Mouse (Mus musculus): Measurements from ENCODE around the gene Etnppl. TPM values are rescaled to one million over a fixed set of nuclear protein-coding genes. Genes with fewer than 3 reads are reported as not detected.

The Etnppl gene
- polyA plus RNA-seq, 1 experiment from 2014 or later = not detected

- H3K4me2 ChIP-seq (replicated peaks; ENCODE audit: low read depth, low read length) = no peak overlapping the region
- no peak overlapping the region for H3K9ac ChIP-seq (replicated peaks; ENCODE audit: low read depth, low read length)
- WGBS = 77% methylated on average over 8 of the region's 8 CpGs
- no peaks in the 10 kb centered on the region for H3K4me1 ChIP-seq (ENCODE audit: control insufficient read depth, insufficient read depth, low read length)
- H3K27me3 ChIP-seq (ENCODE audit: control insufficient read depth, insufficient read depth, low read length) = no peaks in the 10 kb centered on the region
- no peaks in the 10 kb centered on the region for H3K9me3 ChIP-seq (ENCODE audit: control insufficient read depth, low read depth, low read length)
- no peak for ATAC-seq (ENCODE audit: insufficient number of reproducible peaks, insufficient read depth, low FRiP score, low read depth)
- H3K27ac ChIP-seq (ENCODE audit: low read length) = no peak overlapping the region
- H3K4me3 ChIP-seq (ENCODE audit: low read depth, low read length) = no peak overlapping the region
- H3K36me3 ChIP-seq (ENCODE audit: control insufficient read depth, insufficient read depth, low read length) = no peaks in the 10 kb centered on the region
Measured at GRCm38 (mm10) chr3:130683836-130684235, 66.6 kb downstream of the Etnppl start.

GRCm38 (mm10) chr3:130684276-130685013 is 67.2 kb downstream of the Etnppl start:
- ATAC-seq (ENCODE audit: insufficient number of reproducible peaks, insufficient read depth, low FRiP score, low read depth) = no peak
- Histone ChIP-seq H3K4me3 (ENCODE audit: low read depth, low read length) (no peak overlapping the region), H3K27me3 (ENCODE audit: control insufficient read depth, insufficient read depth, low read length) (no peaks in the 10 kb centered on the region), H3K9ac (replicated peaks; ENCODE audit: low read depth, low read length) (no peak overlapping the region), H3K9me3 (ENCODE audit: control insufficient read depth, low read depth, low read length) (no peaks in the 10 kb centered on the region), H3K36me3 (ENCODE audit: control insufficient read depth, insufficient read depth, low read length) (no peaks in the 10 kb centered on the region), H3K27ac (ENCODE audit: low read length) (no peak overlapping the region), H3K4me2 (replicated peaks; ENCODE audit: low read depth, low read length) (no peak overlapping the region), H3K4me1 (ENCODE audit: control insufficient read depth, insufficient read depth, low read length) (no peaks in the 10 kb centered on the region)
- 82% methylated on average over 9 of the region's 9 CpGs for WGBS

GRCm38 (mm10) chr3:130685014-130685366 is 67.7 kb downstream of the Etnppl start:
- WGBS = 83% methylated on average over 8 of the region's 8 CpGs
- H3K4me2 ChIP-seq (replicated peaks; ENCODE audit: low read depth, low read length) = no peak overlapping the region
- no peak for ATAC-seq (ENCODE audit: insufficient number of reproducible peaks, insufficient read depth, low FRiP score, low read depth)
- no peak overlapping the region for H3K27ac ChIP-seq (ENCODE audit: low read length)
- no peaks in the 10 kb centered on the region for H3K27me3 ChIP-seq (ENCODE audit: control insufficient read depth, insufficient read depth, low read length)
- no peak overlapping the region for H3K4me3 ChIP-seq (ENCODE audit: low read depth, low read length)
- no peaks in the 10 kb centered on the region for H3K4me1 ChIP-seq (ENCODE audit: control insufficient read depth, insufficient read depth, low read length)
- no peaks in the 10 kb centered on the region for H3K36me3 ChIP-seq (ENCODE audit: control insufficient read depth, insufficient read depth, low read length)
- H3K9ac ChIP-seq (replicated peaks; ENCODE audit: low read depth, low read length) = no peak overlapping the region
- no peaks in the 10 kb centered on the region for H3K9me3 ChIP-seq (ENCODE audit: control insufficient read depth, low read depth, low read length)

- H3K4me1 ChIP-seq (ENCODE audit: control insufficient read depth, insufficient read depth, low read length) = peaks cover 9% of the 10 kb centered on the region; the same call in 1 of the 2 replicates
- no peak for ATAC-seq (ENCODE audit: insufficient number of reproducible peaks, insufficient read depth, low FRiP score, low read depth)
- H3K4me2 ChIP-seq (replicated peaks; ENCODE audit: low read depth, low read length) = no peak overlapping the region
- 100% methylated on average over 1 of the region's 1 CpGs for WGBS
- H3K9me3 ChIP-seq (ENCODE audit: control insufficient read depth, low read depth, low read length) = no peaks in the 10 kb centered on the region
- H3K4me3 ChIP-seq (ENCODE audit: low read depth, low read length) = no peak overlapping the region
- H3K36me3 ChIP-seq (ENCODE audit: control insufficient read depth, insufficient read depth, low read length) = no peaks in the 10 kb centered on the region
- H3K27ac ChIP-seq (ENCODE audit: low read length) = no peak overlapping the region
- no peaks in the 10 kb centered on the region for H3K27me3 ChIP-seq (ENCODE audit: control insufficient read depth, insufficient read depth, low read length)
- no peak overlapping the region for H3K9ac ChIP-seq (replicated peaks; ENCODE audit: low read depth, low read length)
Measured at GRCm38 (mm10) chr3:130687051-130687450, 69.8 kb downstream of the Etnppl start.

Other genes with a start within 250 kb of the Etnppl start
- gene Ostc, start 92.0 kb downstream of the Etnppl start, polyA plus RNA-seq (2014; fragmentation: Nextera tagmentation; extraction: Ambion mirVana) = 374 and 385 TPM in 2 replicates
- 1,021 and 1,133 TPM in 2 replicates for gene Rpl34, start 113.0 kb downstream of the Etnppl start, polyA plus RNA-seq (2014; fragmentation: Nextera tagmentation; extraction: Ambion mirVana)

Data from stomach, embryonic 14.5 days (tissue).